Mouse (Mus musculus) adrenal gland, postnatal 36 days (tissue): ENCODE data around the gene Akap13. TPM values are rescaled to one million over a fixed set of nuclear protein-coding genes. Genes with fewer than 3 reads are reported as not detected.

Experiments
- DNase-seq, 2 experiments: peaks; one replicate each; pipeline ENCODE4 v3.0.0; 2021; ENCODE audit warnings: mixed read lengths in 1 of 2
- total RNA-seq, 2 experiments: library from RNA; stranded (reverse); gene quantifications; 2 replicates each; pipeline ENCODE4 v1.2.3; 2021

Gene Akap13
- total RNA-seq, 2 experiments from 2014 or later = 56.6 to 73.3 TPM

- DNase-seq = no peak
Measured at GRCm38 (mm10) chr7:75456152-75456888, 986 bp downstream of the Akap13 start.

GRCm38 (mm10) chr7:75460290-75460689 lies 5.0 kb downstream of the Akap13 start:
- no peak for DNase-seq

- no peak for DNase-seq
Measured at GRCm38 (mm10) chr7:75463579-75464162, 8.3 kb downstream of the Akap13 start.

GRCm38 (mm10) chr7:75467791-75468190 lies 12.5 kb downstream of the Akap13 start:
- no peak for DNase-seq

DNA sequence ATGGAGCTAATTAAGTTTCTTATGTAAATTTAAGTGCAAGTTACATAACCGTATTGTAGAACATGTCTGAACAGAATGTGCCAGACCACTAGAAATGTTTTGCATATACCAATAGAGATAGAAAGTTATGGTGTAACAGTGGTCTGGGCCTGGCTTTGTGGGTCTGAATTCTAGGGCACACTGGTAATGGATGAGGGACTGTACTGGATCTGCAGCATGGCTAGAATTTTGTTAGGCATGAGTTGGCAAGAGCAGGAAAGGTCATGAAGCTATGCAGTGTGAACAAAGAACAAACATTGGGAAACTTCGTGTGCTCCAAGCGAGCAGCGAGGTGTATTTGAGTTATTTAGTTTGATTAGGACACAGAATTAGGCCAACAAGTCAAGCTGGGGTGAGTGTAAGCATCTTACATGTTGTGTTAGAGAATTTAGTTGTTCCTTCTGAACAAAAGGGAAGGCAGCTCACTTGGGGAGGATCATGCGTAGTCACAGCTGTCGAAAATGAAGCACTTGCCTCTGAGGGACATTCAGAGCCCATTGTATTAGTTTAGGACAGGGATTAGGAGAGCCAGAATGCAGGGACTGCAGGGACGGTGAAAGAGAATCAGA lies 15.1 kb downstream of the Akap13 start:
- no peak for DNase-seq

DNA sequence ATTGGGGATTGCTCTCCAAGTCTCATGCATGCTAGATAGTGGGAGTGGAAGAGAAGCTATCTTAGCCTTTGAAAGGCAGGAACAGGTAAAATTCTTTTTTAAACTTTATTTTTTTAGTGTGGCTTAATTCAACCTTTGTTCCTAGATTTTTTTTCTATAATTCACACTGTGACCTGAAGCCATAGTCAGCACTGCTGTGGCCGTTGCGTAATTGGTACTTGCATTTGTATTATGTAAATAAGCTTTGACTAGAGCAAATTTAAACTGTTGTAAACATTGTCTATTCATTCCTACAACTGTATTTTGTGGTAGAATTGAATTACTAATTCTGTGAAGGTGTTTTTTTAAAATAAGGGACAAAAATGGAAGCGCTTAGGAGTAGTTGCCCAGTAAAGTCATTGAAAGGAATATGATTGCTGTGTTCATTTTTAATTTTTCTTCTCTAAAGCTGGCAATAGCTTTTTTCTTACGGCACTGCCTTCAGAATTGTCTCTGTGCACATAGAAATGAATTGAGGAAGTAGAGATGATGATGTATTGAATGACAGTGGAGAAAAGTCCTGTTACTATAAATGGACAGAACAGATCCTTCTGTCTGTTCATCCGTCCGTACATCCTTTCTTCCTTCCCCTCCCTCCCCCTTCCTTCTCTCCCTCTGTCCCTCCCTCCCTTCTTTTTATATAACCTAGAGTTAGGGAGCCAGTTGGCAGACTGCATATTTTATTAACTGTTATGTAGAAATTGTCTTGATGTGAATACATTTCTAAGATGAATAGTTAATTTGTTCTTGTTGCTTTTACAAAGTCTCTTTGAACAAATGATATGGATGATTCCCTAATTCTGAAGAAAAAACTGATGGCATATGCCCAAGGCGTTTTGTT lies 17.2 kb downstream of the Akap13 start:
- DNase-seq = no peak

DNA sequence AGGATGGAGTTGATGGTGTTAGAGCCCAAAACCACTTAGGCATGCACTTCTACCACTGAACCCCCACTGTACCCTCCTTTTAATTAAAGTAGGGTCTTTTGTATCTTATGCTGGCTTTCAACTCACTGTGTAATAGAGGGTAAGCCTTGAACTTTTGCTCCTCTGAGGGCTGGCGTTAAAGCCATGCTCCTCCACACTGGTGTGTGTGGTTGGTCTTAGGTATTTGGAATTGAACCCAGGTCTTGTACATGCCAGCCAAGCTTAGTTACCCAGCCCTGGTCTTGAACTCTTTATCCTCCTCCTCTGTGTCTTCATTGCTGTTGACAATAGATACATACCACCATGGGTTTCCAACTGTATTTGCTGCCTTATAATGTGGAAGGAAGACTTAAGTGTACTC lies 18.0 kb downstream of the Akap13 start:
- no peak for DNase-seq

DNA sequence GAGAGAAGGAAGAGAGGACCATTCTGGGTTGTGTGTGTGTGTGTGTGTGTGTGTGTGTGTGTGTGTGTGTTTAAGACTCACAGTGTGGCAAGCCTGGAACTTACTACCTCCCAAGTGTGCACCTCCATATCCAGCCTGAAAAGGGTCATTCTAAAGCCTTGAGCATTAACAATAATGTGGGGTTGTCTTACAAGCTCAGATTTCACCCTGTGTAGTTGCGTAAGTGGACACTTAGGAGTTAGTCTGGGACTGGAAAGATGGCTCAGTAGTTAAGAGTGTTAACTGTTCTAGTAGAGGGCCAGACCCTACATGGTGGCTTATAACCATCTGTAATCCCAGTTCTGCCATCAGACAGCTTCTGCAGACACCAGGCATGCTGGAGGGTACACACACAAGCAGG lies 18.7 kb downstream of the Akap13 start:
- DNase-seq = no peak

GRCm38 (mm10) chr7:75474564-75475150 lies 19.3 kb downstream of the Akap13 start:
- DNase-seq = no peak

DNA sequence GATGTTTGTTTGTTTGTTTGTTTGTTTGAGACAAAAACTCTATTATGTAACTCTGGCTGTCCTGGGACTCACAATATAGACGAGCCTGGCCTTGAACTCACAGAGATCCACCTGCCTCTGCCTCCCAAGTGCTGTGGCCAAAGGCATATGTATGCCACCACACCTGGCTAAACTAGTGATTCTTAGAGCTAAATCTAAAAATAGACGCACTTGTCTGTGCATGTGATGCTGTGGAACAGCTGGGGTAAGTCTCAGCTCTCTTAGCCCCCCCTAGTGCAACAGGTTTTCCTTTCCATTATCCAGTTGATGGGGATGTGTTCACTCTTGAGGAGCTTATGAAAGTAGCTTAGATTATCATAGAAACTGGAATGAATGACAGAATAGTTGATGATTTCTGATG lies 22.7 kb downstream of the Akap13 start:
- DNase-seq = no peak

GRCm38 (mm10) chr7:75480721-75481426 lies 25.5 kb downstream of the Akap13 start:
- DNase-seq = no peak

GRCm38 (mm10) chr7:75486031-75486430 lies 30.7 kb downstream of the Akap13 start:
- no peak for DNase-seq

- no peak for DNase-seq
Measured at GRCm38 (mm10) chr7:75495941-75496441, 40.7 kb downstream of the Akap13 start.

DNA sequence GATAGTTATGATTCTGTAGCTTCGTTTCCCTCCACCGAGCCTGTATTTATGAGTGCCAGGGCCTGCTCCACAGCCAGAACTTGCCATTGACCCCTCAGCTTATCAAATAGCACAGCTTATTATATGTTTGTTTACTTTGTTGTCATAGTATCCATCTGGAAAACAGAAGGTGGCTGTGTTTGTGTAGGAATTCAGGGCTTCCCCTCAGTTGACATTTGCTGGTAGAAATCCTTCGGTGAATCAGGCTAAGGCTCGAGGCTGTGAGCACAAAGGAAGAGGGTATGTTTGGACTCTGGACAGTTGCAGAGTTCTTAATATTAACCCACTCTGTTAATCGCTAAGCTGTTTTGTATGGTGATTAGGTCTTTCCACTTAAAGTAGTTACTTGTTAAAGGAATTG lies 43.3 kb downstream of the Akap13 start:
- DNase-seq = no peak

DNA sequence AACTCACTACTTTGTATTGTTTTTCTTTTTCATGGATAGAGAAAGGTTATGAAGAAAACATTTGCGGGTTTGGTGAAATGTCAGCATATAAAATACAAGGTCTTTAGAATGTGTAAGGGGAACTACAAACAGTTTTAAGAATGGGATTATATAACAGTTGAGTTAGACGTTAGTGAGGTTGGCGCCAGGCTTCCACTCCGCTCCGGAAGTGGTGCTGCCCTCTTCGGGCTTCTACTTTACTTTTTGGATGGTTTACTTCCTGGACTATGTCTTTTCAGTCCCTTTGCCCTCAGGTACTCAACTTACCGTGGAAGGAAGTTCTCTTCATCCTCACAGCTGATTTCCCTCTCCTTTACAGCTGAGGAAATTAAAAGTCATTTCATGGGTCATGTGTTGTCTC lies 43.9 kb downstream of the Akap13 start:
- no peak for DNase-seq

DNA sequence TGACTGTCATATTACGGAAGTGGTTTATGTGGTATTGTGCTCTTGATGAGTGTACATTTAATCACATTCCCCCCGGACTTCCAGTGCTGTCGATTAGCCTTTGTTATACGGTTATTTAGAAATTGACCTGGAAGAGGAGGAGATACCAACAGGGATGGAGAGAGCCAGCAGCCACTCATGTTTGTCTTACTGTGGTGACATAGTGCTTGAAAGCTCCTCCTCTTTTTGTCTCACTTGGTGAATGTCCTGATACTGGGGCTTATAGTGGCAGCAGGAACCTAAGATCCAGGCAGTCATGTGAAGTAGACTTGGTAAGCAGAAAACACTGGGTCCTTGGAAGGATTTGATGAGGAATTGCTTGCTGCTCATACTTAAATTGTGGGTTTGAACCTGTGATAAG lies 44.8 kb downstream of the Akap13 start:
- DNase-seq = no peak

GRCm38 (mm10) chr7:75500793-75501192 lies 45.5 kb downstream of the Akap13 start:
- no peak for DNase-seq

GRCm38 (mm10) chr7:75504524-75504923 lies 49.2 kb downstream of the Akap13 start:
- no peak for DNase-seq

- DNase-seq = no peak
Measured at GRCm38 (mm10) chr7:75506628-75507027, 51.3 kb downstream of the Akap13 start.

- DNase-seq = no peak
Measured at GRCm38 (mm10) chr7:75509085-75509873, 53.9 kb downstream of the Akap13 start.

DNA sequence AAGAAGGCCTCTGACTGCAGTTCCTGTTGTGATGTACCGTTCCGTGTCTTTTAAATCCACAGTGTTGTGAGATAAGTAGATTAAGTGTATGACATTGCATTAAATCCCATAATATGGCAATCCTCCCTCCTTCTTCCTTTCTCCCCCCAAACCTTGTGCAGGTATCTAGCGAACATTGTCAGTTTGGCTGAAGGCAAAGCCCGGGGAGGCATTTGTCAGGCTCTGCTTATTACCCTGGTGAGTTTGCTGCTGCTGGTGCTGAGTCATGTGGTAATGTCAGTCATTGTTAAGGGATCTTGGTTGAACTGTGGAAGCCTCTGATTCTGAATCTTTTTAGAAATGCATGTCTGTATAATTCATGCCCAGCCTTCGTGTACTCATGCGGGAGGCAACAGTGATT lies 60.1 kb downstream of the Akap13 start:
- DNase-seq = no peak
